Mouse (Mus musculus): Measurements from ENCODE around the gene Pld2.
"Not testable (repeated sequence)": the region's sequence is repeated elsewhere in the genome, so short reads cannot be mapped to it uniquely, and the experiment has no call there.

The Pld2 gene

DNA sequence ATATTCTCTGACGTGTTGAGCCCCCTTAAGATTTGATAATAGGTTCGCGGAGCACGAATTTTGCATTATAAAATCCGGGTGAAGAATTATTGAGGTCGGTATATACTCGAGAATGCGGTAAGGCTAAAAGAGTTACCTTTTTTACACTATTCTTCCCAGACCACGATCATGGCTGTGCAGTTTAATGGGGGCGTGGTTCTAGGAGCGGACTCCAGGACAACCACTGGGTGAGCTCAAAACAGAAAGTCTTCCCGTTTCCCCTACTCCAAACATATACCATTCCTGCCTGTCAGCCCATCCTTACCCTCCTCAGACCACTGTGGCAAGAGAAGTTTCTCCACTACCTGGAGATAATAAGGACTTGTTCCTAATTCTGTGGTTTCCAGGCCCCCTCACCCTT is 14.1 kb upstream of the Pld2 start:
- DNase-seq (ENCODE audit: low read depth), result peak; percentile 41

DNA sequence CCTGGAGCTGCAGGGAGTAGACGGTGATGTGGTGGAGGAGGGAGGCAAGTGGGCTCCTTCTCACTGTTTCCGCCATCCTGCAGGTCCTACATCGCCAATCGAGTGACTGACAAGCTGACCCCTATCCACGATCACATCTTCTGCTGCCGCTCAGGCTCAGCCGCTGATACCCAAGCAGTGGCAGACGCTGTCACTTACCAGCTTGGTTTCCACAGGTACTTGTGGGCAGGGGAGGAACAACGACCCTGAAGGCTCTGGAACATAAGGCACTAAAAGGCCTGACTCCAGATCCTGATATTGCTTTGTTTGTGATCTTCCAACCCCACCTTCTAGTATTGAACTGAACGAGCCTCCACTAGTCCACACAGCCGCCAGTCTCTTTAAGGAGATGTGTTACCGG is 13.7 kb upstream of the Pld2 start:
- no peak for DNase-seq (ENCODE audit: low read depth)

GRCm38 (mm10) chr11:70528610-70529009 is 11.3 kb upstream of the Pld2 start:
- no peak for DNase-seq (ENCODE audit: low read depth)

DNA sequence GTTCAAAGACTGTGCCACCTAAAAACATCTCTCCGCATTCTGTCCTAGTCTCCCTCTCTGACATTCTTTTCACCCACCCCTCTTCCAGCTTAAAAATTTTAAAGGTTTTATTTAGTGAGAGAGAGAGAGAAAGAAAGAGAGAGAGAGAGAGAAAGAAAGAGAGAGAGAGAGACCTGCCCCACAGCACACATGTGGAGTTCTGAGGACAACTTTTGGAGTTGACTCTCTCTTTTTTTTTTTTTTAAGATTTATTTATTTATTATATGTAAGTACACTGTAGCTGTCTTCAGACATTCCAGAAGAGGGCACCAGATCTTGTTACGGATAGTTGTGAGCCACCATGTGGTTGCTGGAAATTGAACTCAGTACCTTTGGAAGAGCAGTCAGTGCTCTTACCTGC is 8.8 kb upstream of the Pld2 start:
- DNase-seq (ENCODE audit: low read depth), result not testable (repeated sequence)

GRCm38 (mm10) chr11:70532839-70533238 is 7.0 kb upstream of the Pld2 start, which contains the start of gene Gm40193:
Gene Gm40193 (minus strand): TSS chr11:70532939.
- no peak for DNase-seq (ENCODE audit: low read depth)

- no peak for DNase-seq (ENCODE audit: low read depth)
Observed at GRCm38 (mm10) chr11:70539423-70539822, 441 bp upstream of the Pld2 start.

- no peak for DNase-seq (ENCODE audit: low read depth)
Observed at GRCm38 (mm10) chr11:70540928-70541327, 1.1 kb downstream of the Pld2 start.

GRCm38 (mm10) chr11:70541415-70541814 is 1.6 kb downstream of the Pld2 start:
- DNase-seq (ENCODE audit: low read depth), result no peak

GRCm38 (mm10) chr11:70544496-70544895 is 4.6 kb downstream of the Pld2 start:
- DNase-seq (ENCODE audit: low read depth), result no peak

- no peak for DNase-seq (ENCODE audit: low read depth)
Observed at GRCm38 (mm10) chr11:70551526-70551925, 11.7 kb downstream of the Pld2 start.

GRCm38 (mm10) chr11:70553940-70554339 is 14.1 kb downstream of the Pld2 start:
- no peak for DNase-seq (ENCODE audit: low read depth)

- no peak for DNase-seq (ENCODE audit: low read depth)
Observed at GRCm38 (mm10) chr11:70557545-70557944, 17.7 kb downstream of the Pld2 start.

DNA sequence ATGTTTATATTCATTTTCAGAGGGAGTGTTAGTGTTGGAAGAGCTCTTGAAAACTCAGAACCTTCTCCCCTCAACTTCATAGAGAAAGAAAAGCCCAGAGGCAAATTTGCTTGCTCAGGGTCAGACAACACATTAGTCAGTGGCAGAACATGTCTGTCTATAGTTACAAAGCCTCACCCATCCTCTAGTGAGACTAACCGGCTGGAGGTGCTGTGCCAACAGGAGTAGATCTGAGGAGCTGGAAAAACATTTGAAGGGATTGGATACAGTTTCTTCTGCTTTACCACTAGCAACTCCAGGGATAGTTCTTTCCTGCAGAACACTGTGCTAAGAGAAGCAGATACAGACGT is 22.0 kb downstream of the Pld2 start:
- no peak for DNase-seq (ENCODE audit: low read depth)

- DNase-seq (ENCODE audit: low read depth), result peak; percentile 78
Observed at GRCm38 (mm10) chr11:70562287-70562994, 22.6 kb downstream of the Pld2 start, which contains the start of gene Mink1. Gene Mink1 (plus strand): TSS chr11:70562881.

DNA sequence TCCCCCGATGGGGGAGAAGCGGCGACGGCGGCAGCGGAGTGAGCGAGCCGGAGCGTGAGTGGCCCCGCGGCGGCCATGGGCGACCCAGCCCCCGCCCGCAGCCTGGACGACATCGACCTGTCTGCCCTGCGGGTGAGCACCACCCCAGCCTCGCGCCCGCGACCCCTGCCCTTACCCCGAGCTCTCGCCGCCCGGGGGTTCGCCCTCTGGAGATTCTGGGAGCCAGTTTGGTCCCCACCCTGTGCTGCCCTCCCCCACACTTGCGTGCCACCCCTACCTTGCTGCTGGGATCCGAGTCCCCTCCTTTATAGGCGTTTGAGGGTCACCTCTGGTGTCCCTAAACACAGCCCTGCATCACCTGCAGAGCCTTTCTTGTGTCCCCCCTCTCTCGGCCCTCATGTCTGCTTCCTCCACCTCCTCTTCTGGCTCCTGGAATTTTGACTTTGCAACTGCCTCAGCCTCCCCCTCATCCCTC is 23.2 kb downstream of the Pld2 start:
- DNase-seq (ENCODE audit: low read depth), result no peak

DNA sequence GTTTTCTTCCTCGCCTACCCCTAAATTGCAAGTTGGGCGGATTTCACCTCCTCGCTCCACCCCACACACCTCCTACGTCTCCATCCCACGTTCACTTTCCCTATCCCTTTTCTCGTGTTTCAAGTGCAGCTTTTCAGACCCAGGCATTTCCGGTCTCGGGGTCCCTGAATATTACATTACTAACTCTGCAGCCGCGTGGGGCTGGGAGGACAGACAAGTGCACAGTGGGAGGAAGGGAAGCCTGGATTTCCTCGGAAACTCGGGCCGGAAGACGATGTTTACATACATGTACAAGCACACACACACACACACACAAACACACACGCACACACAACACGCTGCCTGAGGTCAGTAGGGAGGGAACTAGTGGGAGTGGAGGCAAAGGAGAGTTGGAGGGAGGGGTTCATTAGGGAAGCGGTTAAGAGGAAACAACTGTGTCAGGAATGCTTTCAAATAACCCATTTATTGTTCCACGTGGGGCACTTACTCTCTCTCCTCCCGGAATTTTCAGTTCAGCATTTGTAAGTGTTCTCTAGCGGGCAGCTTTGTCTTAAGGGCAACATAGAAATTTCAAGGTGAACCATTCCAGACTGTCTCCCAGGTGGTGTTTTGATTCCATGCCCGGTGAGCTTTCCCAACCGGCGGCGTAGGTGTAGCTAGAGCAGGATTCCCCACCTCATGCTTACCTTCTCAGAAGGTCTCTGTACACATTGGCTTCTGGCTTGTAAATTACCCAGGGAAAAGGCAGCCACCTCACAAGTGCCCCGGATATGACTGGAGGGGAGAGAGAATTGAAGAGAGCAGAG is 23.8 kb downstream of the Pld2 start:
- peak; percentile 45 for DNase-seq (ENCODE audit: low read depth)

GRCm38 (mm10) chr11:70564276-70564873 is 24.5 kb downstream of the Pld2 start:
- DNase-seq (ENCODE audit: low read depth), result no peak

- DNase-seq (ENCODE audit: low read depth), result no peak
Observed at GRCm38 (mm10) chr11:70566586-70566985, 26.7 kb downstream of the Pld2 start.

- DNase-seq (ENCODE audit: low read depth), result not testable (repeated sequence)
Observed at GRCm38 (mm10) chr11:70570614-70571013, 30.8 kb downstream of the Pld2 start.

DNA sequence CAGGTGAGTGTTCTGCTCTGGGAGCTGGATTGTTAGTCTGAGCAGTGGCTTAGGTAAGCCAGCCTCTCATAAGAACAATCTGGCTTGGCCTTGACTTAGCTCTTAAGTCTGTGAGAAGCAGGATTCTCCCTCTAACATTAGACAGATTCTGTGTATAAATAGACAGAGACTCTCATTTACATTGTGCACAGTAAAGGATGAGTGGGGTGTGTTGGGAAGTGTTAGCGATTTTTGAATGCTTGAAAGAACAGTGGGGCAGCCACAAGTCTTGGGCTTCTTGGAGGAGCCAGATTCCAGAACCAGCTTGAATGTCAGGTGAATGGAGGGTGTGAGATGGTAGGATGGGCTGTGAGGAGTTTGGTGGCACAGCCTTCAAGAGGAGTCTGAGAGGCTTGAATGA is 31.8 kb downstream of the Pld2 start:
- no peak for DNase-seq (ENCODE audit: low read depth)

DNA sequence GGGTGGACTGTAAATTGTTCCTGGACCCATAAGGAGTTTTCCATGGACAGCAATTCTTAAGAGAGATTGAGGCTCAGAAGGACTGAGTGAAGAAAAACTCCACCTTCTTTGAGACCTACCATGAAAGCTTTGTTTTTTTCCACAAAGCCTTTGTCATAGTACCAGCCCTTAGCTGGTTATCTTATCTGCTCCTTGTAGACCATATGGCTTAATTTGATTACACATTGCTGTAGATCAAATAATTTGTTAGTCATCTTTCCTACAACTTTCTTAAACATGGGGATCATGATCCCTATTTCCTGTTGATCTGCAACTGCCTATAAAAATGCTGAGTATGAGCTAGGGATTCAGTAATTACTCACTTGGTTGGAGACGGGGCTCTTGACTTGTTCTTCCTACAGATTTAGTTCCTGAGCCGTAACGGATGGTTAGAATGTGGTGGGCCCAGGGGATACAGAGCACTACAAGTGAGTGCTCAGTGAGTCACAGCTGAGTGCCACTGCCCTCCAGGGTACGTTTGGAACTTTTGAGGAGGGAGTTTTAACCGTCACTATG is 32.6 kb downstream of the Pld2 start:
- DNase-seq (ENCODE audit: low read depth), result peak; percentile 41

DNA sequence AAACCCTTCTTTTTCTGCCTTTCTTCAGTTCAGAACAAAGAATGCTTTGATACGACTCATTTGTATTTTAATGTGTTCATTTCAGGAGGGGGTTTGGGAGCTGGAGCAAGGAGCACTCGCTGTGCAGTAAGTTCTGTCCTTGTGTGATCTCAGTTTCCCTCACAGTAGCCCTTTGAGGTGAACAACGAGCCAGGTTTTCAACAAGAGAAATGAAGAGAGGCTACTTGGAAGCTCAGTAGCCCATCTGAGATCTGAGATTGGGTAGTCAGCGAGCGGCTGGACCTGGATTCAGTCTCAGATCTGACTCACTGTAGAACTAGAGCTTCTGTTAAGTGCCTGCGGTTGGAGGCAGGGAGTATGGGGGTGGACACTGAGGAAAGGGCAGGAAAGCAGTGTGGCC is 34.0 kb downstream of the Pld2 start:
- DNase-seq (ENCODE audit: low read depth), result no peak

- DNase-seq (ENCODE audit: low read depth), result no peak
Observed at GRCm38 (mm10) chr11:70577201-70577600, 37.3 kb downstream of the Pld2 start.
